Mouse (Mus musculus) mouse embryonic stem cell (cell line): ENCODE measurements around the gene Dusp5.
"Not testable (repeated sequence)": the region's sequence is repeated elsewhere in the genome, so short reads cannot be mapped to it uniquely, and the experiment has no call there.

Experiments
- in situ Hi-C, 2 experiments: fragments of 300-500 bp; cut with MboI; formaldehyde crosslinking; loops; 1 replicate in 1 of 2; 3 replicates in 1 of 2; pipeline ENCODE4 v1.14.3; 2019 to 2020; ENCODE audit warnings: low sequenced_read_pairs in 2 of 2, low pct_unique_long_range_greater_than_20kb in 1 of 2, mixed read lengths in 1 of 2; ENCODE audit not compliant: unreplicated experiment in 1 of 2

Gene Dusp5

GRCm38 (mm10) chr19:53528752-53529454 lies at the start of gene Dusp5:
Gene Dusp5 (plus strand): TSS chr19:53529109.
- in situ Hi-C loops, result no loop called here

- in situ Hi-C loops, result no loop called here
These were observed 49.3 kb upstream of the Dusp5 start for GRCm38 (mm10) chr19:53479590-53479989.

GRCm38 (mm10) chr19:53482093-53482492 lies 46.8 kb upstream of the Dusp5 start:
- in situ Hi-C loops, result no loop called here

- in situ Hi-C loops, result no loop called here
These were observed 46.4 kb upstream of the Dusp5 start for GRCm38 (mm10) chr19:53482527-53482926.

GRCm38 (mm10) chr19:53483984-53484383 lies 44.9 kb upstream of the Dusp5 start:
- in situ Hi-C loops, result no loop called here

- in situ Hi-C loops, result no loop called here
These were observed 44.0 kb upstream of the Dusp5 start for GRCm38 (mm10) chr19:53484918-53485317.

GRCm38 (mm10) chr19:53489187-53489586 lies 39.7 kb upstream of the Dusp5 start:
- in situ Hi-C loops, result no loop called here

GRCm38 (mm10) chr19:53489910-53490309 lies 39.0 kb upstream of the Dusp5 start:
- in situ Hi-C loops, result no loop called here

GRCm38 (mm10) chr19:53490898-53491297 lies 38.0 kb upstream of the Dusp5 start:
- in situ Hi-C loops, result no loop called here

GRCm38 (mm10) chr19:53492528-53492927 lies 36.4 kb upstream of the Dusp5 start:
- in situ Hi-C loops, result no loop called here

GRCm38 (mm10) chr19:53493866-53494265 lies 35.0 kb upstream of the Dusp5 start:
- in situ Hi-C loops, result no loop called here

- in situ Hi-C loops, result no loop called here
These were observed 31.0 kb upstream of the Dusp5 start for GRCm38 (mm10) chr19:53497910-53498309.

GRCm38 (mm10) chr19:53499049-53499448 lies 29.9 kb upstream of the Dusp5 start:
- in situ Hi-C loops, result no loop called here

GRCm38 (mm10) chr19:53499451-53499940 lies 29.4 kb upstream of the Dusp5 start:
- in situ Hi-C loops, result no loop called here

- in situ Hi-C loops, result no loop called here
These were observed 28.5 kb upstream of the Dusp5 start for GRCm38 (mm10) chr19:53500298-53501006.

- in situ Hi-C loops, result not testable (repeated sequence)
These were observed 27.7 kb upstream of the Dusp5 start for GRCm38 (mm10) chr19:53501239-53501638.

GRCm38 (mm10) chr19:53501765-53502164 lies 27.1 kb upstream of the Dusp5 start:
- in situ Hi-C loops, result no loop called here

GRCm38 (mm10) chr19:53502891-53503371 lies 26.0 kb upstream of the Dusp5 start:
- in situ Hi-C loops, result no loop called here

GRCm38 (mm10) chr19:53504181-53504580 lies 24.7 kb upstream of the Dusp5 start:
- in situ Hi-C loops, result no loop called here

GRCm38 (mm10) chr19:53505728-53506127 lies 23.2 kb upstream of the Dusp5 start:
- in situ Hi-C loops, result no loop called here
